Mouse (Mus musculus): ENCODE measurements around the gene Bmp10. TPM values are rescaled to one million over a fixed set of nuclear protein-coding genes. Genes with fewer than 3 reads are reported as not detected.

Bmp10 gene
- polyA plus RNA-seq, 1 experiment from 2014 or later, result not detected

DNA sequence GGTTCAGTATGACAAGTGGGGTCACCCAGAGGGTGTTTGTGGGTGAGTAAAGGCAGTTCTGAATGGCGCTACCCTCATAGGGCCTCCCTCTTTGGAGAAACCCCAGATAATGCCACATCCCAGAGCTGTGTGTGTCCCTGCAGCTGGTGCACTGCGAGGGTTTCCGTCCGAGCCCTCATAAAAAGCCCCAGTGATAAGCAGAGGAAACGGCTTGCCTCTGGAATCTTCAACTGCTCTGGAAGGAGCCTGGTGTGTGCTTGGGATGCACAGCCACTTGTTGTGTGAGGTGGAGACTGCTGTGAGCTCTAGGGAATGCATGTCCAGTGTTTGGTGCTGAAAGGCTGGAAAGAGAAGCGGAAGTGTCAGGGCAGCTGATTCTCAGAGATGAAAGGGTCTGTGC is 27.3 kb upstream of the Bmp10 start:
- H3K4me3 ChIP-seq, result no peak overlapping the region
- H3K27ac ChIP-seq (replicated peaks), result no peak overlapping the region
- H3K9me3 ChIP-seq, result no peaks in the 10 kb centered on the region
- no peaks in the 10 kb centered on the region for H3K4me1 ChIP-seq
- H3K27me3 ChIP-seq, result no peaks in the 10 kb centered on the region
- 82% methylated on average over 6 of the region's 6 CpGs for WGBS
- no peak overlapping the region for H3K9ac ChIP-seq (replicated peaks)
- H3K4me2 ChIP-seq (replicated peaks), result no peak overlapping the region
- no peak for ATAC-seq (ENCODE audit: low FRiP score, low read depth)
- H3K36me3 ChIP-seq, result no peaks in the 10 kb centered on the region

DNA sequence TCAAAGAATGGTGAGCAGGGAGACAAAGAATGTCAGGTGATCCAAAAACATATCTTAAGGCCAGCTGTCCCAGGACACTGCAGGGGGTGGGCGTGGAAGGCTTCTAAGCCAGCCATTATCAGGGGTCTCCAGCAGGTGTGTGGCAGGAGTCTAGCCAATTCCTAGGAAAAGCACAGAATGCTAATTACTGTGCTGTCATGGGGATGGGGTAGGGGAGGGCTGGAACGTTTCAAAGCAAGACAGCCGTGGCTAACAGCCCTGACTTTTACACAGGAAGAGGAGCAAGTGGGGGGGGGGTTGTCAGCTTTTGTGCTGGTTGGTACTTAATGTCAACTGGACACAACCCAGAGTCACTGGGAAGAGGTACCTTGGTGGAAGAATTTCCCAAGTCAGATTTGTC is 16.8 kb upstream of the Bmp10 start:
- Histone ChIP-seq H3K4me2 (replicated peaks) (no peak overlapping the region), H3K9ac (replicated peaks) (no peak overlapping the region), H3K4me1 (peaks cover 4% of the 10 kb centered on the region; the same call in 1 of the 2 replicates), H3K9me3 (no peaks in the 10 kb centered on the region), H3K27ac (replicated peaks) (no peak overlapping the region), H3K4me3 (no peak overlapping the region), H3K36me3 (no peaks in the 10 kb centered on the region), H3K27me3 (no peaks in the 10 kb centered on the region)
- 32% methylated on average over 3 of the region's 3 CpGs for WGBS
- no peak for ATAC-seq (ENCODE audit: low FRiP score, low read depth)

DNA sequence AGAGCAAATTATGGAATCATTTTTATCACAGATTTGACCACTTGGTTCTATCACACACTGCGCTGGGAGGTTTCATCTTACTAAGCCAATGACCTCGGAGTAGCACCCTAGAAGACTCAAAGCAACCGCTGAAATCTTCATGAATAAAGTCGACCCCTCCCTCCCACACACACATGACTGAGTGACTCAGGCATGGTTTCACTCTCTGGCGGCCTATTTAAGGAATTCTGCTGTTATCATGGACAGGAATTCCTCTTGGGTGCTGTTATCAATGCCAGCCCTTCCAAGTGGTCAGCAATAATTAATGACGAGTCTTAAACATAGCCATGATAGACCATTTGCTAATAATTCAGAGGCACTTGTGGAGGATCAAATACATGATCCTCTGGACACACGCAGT is 6.5 kb upstream of the Bmp10 start:
- no peak overlapping the region for H3K4me3 ChIP-seq
- 79% methylated on average over 7 of the region's 7 CpGs for WGBS
- no peak overlapping the region for H3K4me2 ChIP-seq (replicated peaks)
- H3K9ac ChIP-seq (replicated peaks), result no peak overlapping the region
- no peak for ATAC-seq (ENCODE audit: low FRiP score, low read depth)
- no peaks in the 10 kb centered on the region for H3K4me1 ChIP-seq
- H3K36me3 ChIP-seq, result no peaks in the 10 kb centered on the region
- no peaks in the 10 kb centered on the region; the same call in 1 of the 2 replicates for H3K27me3 ChIP-seq
- H3K27ac ChIP-seq (replicated peaks), result no peak overlapping the region
- H3K9me3 ChIP-seq, result no peaks in the 10 kb centered on the region

DNA sequence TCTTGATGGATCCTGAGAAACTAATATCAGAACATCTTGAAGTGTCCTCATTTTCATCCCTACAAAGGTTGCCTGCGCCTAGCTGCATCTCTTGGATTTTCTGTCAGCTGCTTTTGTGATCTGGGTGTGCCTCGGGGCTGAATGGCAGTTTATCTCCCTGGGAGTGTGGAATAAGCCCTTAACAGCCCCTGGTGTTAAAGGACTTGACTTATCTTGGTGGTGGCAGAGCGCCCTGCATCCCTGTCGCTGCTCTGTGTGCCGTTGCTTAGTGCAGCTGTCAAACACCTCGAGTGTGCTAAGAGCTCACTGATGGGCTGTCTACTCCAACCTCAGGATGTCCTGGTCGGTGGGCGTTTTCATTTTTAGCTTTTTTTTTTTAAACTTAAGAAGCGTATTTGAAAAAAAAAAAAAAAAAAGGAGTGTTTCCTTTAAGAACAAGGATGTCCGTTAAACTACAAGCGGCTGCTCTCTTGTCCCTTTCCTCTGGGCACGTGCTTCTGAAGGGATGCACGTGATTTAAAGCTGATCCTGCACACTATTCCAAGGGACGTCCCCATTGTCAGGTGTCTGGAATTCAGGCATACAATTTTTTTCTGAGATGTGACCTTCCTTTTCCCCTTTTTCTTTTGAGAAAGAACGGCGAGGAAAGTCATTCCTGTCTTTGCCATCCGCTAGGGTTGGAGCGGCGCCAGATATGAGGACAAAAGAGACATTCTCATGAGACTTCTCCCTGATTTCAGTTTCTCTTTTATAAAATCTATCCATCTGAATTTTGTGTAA is 4.6 kb upstream of the Bmp10 start:
- Histone ChIP-seq H3K36me3 (no peaks in the 10 kb centered on the region), H3K27me3 (no peaks in the 10 kb centered on the region; the same call in 1 of the 2 replicates), H3K9ac (replicated peaks) (no peak overlapping the region), H3K27ac (replicated peaks) (no peak overlapping the region), H3K4me2 (replicated peaks) (no peak overlapping the region), H3K9me3 (no peaks in the 10 kb centered on the region), H3K4me3 (no peak overlapping the region), H3K4me1 (no peaks in the 10 kb centered on the region)
- ATAC-seq (ENCODE audit: low FRiP score, low read depth), result no peak
- WGBS, result 75% methylated on average over 19 of the region's 19 CpGs

DNA sequence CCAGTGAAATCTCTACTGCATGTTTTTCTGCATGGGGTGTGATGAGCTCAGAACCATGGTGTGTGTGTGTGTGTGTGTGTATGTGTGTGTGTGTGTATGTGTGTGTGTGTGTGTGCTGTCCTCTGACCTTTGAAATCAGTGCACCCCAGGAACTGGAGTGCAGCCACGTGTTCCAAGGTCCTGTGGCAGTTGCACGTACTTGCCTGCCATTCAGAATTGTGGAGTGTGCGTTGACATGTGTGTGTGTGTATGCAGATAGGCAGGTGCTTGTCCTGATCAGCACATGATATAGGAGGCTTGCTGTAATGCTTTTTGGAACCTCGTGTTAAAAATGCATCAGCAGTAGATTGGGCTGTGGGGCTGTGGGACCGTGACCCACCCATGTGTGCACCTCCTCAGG is 1.8 kb upstream of the Bmp10 start:
- no peak overlapping the region for H3K27ac ChIP-seq (replicated peaks)
- no peaks in the 10 kb centered on the region for H3K36me3 ChIP-seq
- WGBS, result 79% methylated on average over 5 of the region's 5 CpGs
- no peak overlapping the region for H3K9ac ChIP-seq (replicated peaks)
- H3K4me1 ChIP-seq, result no peaks in the 10 kb centered on the region
- H3K27me3 ChIP-seq, result no peaks in the 10 kb centered on the region
- H3K9me3 ChIP-seq, result no peaks in the 10 kb centered on the region
- no peak overlapping the region for H3K4me3 ChIP-seq
- no peak for ATAC-seq (ENCODE audit: low FRiP score, low read depth)
- H3K4me2 ChIP-seq (replicated peaks), result no peak overlapping the region

DNA sequence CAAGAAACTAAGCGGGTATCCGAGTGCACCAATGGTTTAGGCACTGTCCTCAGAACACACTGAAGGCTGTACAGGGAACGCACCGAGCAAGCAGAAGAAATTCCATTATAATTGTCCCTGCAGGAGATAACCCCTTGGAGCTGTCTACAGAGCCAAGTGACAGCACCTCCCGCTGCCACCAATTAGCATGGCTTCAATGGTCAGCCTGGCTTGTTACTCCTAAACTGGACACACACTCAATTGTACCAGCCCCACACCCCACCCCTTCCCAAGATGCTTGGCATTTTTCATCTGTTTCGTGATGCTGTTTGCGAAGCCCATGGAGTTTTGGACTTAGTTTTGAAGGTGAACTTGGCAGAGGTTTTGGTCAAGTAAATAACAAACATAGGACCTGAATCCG is 1.2 kb upstream of the Bmp10 start:
- H3K4me1 ChIP-seq, result no peaks in the 10 kb centered on the region
- WGBS, result 54% methylated on average over 8 of the region's 8 CpGs

DNA sequence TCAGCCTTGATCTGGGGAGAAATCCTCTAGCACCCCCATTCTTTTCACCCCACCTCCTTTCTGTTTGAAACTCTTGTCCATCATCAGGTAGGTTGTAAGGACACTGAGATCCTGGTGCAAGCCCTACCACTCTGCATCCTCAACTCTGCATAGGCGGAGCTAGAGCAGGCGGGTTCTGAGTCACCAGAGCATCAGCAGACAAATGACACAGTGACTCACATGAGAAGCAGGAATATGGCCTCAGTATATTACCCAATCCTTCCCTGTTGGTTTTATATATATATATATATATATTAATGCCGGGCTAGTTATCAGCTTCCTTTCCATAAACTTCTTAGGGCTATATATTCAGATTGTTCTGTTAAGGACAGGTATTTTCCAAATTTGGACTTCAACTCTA is 7.0 kb downstream of the Bmp10 start:
- Histone ChIP-seq H3K9me3 (no peaks in the 10 kb centered on the region), H3K9ac (replicated peaks) (no peak overlapping the region), H3K27ac (replicated peaks) (no peak overlapping the region), H3K27me3 (no peaks in the 10 kb centered on the region), H3K4me1 (no peaks in the 10 kb centered on the region), H3K36me3 (no peaks in the 10 kb centered on the region), H3K4me2 (replicated peaks) (no peak overlapping the region), H3K4me3 (no peak overlapping the region)
- ATAC-seq (ENCODE audit: low FRiP score, low read depth), result no peak
- WGBS, result 93% methylated on average over 3 of the region's 3 CpGs

More for the DNA sequence above, 1.2 kb upstream of the Bmp10 start:
- H3K4me3 ChIP-seq, result no peak overlapping the region
- ATAC-seq (ENCODE audit: low FRiP score, low read depth), result no peak
- H3K4me2 ChIP-seq (replicated peaks), result no peak overlapping the region
- no peaks in the 10 kb centered on the region for H3K27me3 ChIP-seq
- no peak overlapping the region for H3K9ac ChIP-seq (replicated peaks)
- H3K27ac ChIP-seq (replicated peaks), result no peak overlapping the region
- H3K9me3 ChIP-seq, result no peaks in the 10 kb centered on the region
- H3K36me3 ChIP-seq, result no peaks in the 10 kb centered on the region

DNA sequence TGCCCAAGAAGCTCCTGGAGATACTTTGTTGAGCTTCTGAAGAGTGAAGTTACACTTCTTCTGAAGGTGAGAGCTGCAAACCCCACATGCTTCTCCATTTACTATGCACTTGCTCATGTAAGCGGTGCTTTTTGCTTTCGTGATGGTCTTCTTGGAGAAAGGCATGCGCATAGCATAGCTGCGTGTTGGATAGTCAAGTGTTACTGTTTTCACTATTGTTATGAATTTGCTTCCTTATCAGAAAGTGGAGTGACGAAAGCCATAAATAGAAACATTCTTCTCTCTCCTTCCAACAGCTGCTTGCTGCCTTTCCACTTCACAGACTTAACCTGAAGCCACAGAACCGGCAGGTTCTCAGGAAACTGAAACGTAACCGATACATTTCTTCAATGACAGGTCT is 8.0 kb downstream of the Bmp10 start:
- Histone ChIP-seq H3K27me3 (no peaks in the 10 kb centered on the region), H3K4me1 (no peaks in the 10 kb centered on the region)

DNA sequence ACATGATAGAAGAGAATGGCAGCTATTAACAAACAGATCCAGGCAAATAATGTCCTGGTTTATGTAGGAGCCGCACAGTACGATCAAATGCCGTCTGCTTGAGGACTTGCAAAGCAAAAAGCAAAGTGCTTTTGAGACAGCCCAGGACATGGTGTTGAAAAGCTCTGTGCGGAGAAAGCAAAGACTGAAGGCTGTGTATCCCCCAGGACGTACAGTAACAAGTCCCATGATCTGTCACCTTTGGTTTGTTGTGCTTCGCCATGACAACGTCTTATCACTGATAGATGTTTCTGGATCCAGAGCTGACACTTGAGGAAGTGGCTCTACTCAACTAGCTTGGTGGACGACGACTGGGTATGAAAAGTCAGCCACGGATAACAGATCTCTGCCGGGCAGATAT is 14.5 kb downstream of the Bmp10 start:
- no peaks in the 10 kb centered on the region for H3K4me1 ChIP-seq
- H3K4me3 ChIP-seq, result no peak overlapping the region
- ATAC-seq (ENCODE audit: low FRiP score, low read depth), result no peak
- H3K9me3 ChIP-seq, result no peaks in the 10 kb centered on the region
- 95% methylated on average over 11 of the region's 11 CpGs for WGBS
- no peak overlapping the region for H3K27ac ChIP-seq (replicated peaks)
- no peak overlapping the region for H3K4me2 ChIP-seq (replicated peaks)
- no peak overlapping the region for H3K9ac ChIP-seq (replicated peaks)
- H3K27me3 ChIP-seq, result no peaks in the 10 kb centered on the region
- H3K36me3 ChIP-seq, result no peaks in the 10 kb centered on the region

More for the DNA sequence above, 8.0 kb downstream of the Bmp10 start:
- Histone ChIP-seq H3K36me3 (no peaks in the 10 kb centered on the region), H3K4me3 (no peak overlapping the region), H3K9me3 (no peaks in the 10 kb centered on the region), H3K4me2 (replicated peaks) (no peak overlapping the region), H3K27ac (replicated peaks) (no peak overlapping the region), H3K9ac (replicated peaks) (no peak overlapping the region)
- no peak for ATAC-seq (ENCODE audit: low FRiP score, low read depth)
- 90% methylated on average over 8 of the region's 8 CpGs for WGBS

DNA sequence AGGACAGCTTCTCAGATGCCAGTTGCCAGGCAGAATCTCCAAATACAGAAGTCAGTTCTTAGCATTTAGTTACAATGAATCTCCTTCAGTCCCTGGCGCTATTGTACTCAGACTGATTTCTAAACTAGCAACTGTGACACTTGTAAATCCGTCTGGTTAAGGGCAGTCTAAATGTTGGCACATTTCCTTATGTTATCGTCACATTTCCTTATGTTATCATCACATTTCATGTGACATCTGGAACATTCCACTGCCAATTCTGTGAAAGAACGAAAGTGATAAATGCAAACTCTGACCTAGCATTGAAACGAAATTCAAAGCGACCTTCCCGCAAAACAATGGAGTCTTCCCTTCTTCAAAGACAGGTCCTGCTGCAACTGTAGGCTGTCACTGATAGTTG is 16.4 kb downstream of the Bmp10 start:
- no peak for ATAC-seq (ENCODE audit: low FRiP score, low read depth)

DNA sequence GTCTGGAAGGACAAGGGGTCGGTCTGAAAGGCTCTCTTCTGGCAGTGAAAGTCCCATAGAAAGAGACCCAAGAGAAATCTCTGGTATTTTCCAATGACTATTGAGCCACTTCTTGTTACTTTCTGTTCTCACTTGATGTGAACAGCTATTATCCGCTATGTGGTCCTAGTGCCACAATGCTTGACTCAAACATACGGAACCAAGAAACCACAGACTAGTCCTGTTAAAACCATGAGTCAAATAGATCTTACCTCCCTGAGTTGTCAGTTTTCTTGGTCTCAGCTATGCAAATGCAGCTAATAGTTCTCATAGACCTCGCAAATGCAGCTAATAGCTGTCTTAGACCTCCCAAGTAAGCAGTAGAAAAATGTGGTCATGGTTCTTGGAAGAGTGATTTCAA is 18.4 kb downstream of the Bmp10 start:
- Histone ChIP-seq H3K27ac (replicated peaks) (no peak overlapping the region), H3K4me1 (no peaks in the 10 kb centered on the region)

More for the DNA sequence above, 16.4 kb downstream of the Bmp10 start:
- no peaks in the 10 kb centered on the region for H3K9me3 ChIP-seq
- WGBS, result 82% methylated on average over 7 of the region's 7 CpGs
- H3K4me1 ChIP-seq, result no peaks in the 10 kb centered on the region
- no peak overlapping the region for H3K27ac ChIP-seq (replicated peaks)
- H3K4me3 ChIP-seq, result no peak overlapping the region
- H3K27me3 ChIP-seq, result no peaks in the 10 kb centered on the region
- H3K4me2 ChIP-seq (replicated peaks), result no peak overlapping the region
- no peak overlapping the region for H3K9ac ChIP-seq (replicated peaks)
- no peaks in the 10 kb centered on the region for H3K36me3 ChIP-seq

DNA sequence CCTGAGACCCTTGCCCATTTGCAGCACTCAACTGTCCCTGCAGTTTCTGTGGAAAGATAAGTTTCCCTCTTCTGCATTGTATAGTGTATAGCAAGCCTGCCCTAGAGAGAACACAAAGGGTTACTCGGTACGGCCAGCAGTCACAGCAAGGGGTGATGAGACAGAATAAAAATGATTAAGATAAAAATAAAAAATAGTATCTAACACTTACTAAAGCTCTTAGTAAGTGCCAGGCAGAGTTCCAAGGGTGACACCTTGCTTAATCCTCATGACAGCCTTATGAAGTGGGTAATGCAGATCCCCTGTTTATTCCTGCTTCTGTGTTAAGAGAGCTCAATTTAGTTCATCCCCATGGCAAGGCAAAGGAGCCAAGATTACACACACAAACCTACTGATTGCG is 20.7 kb downstream of the Bmp10 start:
- Histone ChIP-seq H3K4me3 (no peak overlapping the region), H3K27me3 (no peaks in the 10 kb centered on the region), H3K4me2 (replicated peaks) (no peak overlapping the region), H3K9ac (replicated peaks) (no peak overlapping the region), H3K9me3 (no peaks in the 10 kb centered on the region), H3K36me3 (no peaks in the 10 kb centered on the region), H3K4me1 (no peaks in the 10 kb centered on the region), H3K27ac (replicated peaks) (no peak overlapping the region)
- no peak for ATAC-seq (ENCODE audit: low FRiP score, low read depth)
- 80% methylated on average over 3 of the region's 3 CpGs for WGBS

More for the DNA sequence above, 18.4 kb downstream of the Bmp10 start:
- no peaks in the 10 kb centered on the region for H3K36me3 ChIP-seq
- no peaks in the 10 kb centered on the region for H3K27me3 ChIP-seq
- 87% methylated on average over 4 of the region's 4 CpGs for WGBS
- no peak overlapping the region for H3K4me3 ChIP-seq
- H3K9me3 ChIP-seq, result no peaks in the 10 kb centered on the region
- no peak overlapping the region for H3K9ac ChIP-seq (replicated peaks)
- no peak for ATAC-seq (ENCODE audit: low FRiP score, low read depth)
- H3K4me2 ChIP-seq (replicated peaks), result no peak overlapping the region

DNA sequence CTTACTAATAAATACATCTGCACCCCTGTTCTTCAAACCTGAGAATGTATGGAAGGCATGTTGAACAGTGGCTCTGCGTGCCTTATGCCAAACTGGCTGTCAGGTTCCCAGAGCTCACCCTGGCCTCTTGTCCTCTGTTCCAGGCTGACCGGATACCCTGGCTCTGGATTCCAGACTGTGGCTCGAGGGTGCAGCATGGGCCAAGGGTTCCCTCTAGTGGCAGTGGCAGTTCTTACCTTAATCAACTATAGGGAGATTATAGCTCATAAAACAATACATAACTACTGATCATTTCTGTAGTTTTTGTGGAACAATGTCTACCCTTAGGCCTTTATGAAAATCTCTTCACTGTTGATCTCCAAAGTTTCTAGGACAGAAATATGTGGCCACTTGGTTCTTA is 22.2 kb downstream of the Bmp10 start:
- Histone ChIP-seq H3K27ac (replicated peaks) (no peak overlapping the region), H3K27me3 (no peaks in the 10 kb centered on the region), H3K4me3 (no peak overlapping the region), H3K4me1 (no peaks in the 10 kb centered on the region), H3K36me3 (no peaks in the 10 kb centered on the region), H3K9me3 (no peaks in the 10 kb centered on the region), H3K9ac (replicated peaks) (no peak overlapping the region), H3K4me2 (replicated peaks) (no peak overlapping the region)
- no peak for ATAC-seq (ENCODE audit: low FRiP score, low read depth)
- 69% methylated on average over 3 of the region's 3 CpGs for WGBS

Data from midbrain, embryonic 12.5 days (tissue).